Mouse (Mus musculus): ENCODE results near the gene Olfr585.

Olfr585 gene

GRCm38 (mm10) chr7:103097420-103097819 lies at the start of gene Olfr585:
Olfr585 (plus strand) TSS chr7:103097720.
- no peak for DNase-seq

- no peak for DNase-seq
Measured at GRCm38 (mm10) chr7:103051000-103051399, 46.5 kb upstream of the Olfr585 start, which contains the start of gene Olfr583. Olfr583 (plus strand) TSS chr7:103051300.

GRCm38 (mm10) chr7:103081585-103081984 lies 15.9 kb upstream of the Olfr585 start, which contains the start of gene Olfr584:
Olfr584 (plus strand) TSS chr7:103081885.
- no peak for DNase-seq

GRCm38 (mm10) chr7:103119406-103119805 lies 21.9 kb downstream of the Olfr585 start:
- no peak for DNase-seq

- DNase-seq: no peak
Measured at GRCm38 (mm10) chr7:103125538-103125937, 28.0 kb downstream of the Olfr585 start, which contains the start of gene Olfr586. Olfr586 (minus strand) TSS chr7:103125638.

- no peak for DNase-seq
Measured at GRCm38 (mm10) chr7:103140579-103140978, 43.1 kb downstream of the Olfr585 start, which contains the start of gene Olfr588-ps1. Olfr588-ps1 (plus strand) TSS chr7:103140879.
